Mouse (Mus musculus): ENCODE measurements around the gene Pik3ap1.

Gene Pik3ap1

DNA sequence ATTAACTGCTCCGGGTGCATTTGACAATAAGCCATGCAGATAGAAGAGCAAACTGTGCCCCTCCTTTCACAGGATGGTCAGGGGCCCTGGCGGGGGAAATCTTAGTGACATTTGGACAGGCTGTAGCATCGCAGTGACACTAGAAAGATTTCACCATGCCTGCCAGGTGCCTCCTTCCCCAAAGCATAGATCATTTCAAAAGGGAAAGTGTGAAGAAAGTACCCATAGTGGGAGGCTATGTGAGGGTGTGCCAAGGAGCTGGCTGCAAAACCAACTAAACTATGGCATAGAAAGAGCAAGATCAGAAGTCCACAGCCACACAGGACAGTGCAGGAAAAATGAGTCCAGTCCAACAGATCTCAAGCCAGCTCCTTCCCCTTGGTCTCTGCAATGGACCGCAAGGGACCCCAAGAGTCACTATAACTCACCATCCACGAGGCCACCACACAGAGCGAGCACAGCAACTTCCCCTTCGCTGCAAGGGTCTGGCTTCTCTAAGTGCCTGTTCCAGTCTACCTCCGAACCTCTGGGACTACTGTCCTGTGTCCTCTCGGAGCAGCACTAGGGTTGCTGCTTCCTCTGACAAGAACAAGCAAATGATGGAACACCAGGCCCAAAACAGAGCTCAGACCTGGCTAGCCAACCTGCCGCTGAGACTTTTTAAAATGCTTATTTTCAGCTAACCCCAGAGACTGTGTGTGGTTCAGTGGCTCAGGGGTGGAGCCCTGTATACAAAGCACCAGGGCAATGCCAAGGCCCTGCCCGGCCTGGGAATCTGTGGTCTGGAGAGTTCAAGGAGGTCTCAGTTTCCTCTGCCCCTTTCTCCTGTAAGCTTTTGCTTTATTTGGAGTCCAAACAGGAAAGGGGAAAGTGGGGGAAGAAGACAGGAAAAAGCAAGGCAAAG is 15.1 kb downstream of the Pik3ap1 start:
- no peak for DNase-seq (ENCODE audit: low spot score)

DNA sequence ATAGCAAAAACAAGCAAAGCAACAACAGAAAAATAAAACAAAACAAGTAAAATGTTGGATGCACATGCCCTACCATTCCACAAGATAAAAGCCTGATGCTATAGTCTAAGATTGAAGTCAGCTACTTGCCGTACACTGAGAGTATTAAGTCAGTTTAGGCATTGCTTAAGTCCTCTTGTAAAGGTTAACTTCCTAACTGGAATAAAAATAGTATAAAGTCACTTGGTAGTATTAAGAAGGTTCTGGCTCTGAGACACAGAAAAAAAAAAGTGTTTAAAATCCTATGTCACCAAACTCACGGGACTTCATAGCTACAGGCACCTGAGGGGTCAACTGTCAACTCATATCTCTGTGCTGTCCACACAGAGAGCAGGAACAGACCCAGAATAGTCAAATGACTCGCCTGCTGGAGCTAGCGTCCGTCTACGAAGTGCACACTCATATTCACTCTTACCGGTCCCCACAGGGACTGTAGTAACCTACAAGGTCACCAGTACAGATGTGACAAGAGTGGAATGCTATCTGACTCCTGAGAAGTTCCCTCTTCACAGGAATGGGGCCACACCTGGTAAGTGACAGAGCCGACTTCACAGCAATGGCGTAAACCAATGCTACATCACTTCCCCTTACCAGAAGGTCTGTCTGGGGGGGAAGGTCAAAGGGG is 17.9 kb downstream of the Pik3ap1 start:
- DNase-seq (ENCODE audit: low spot score) = no peak

DNA sequence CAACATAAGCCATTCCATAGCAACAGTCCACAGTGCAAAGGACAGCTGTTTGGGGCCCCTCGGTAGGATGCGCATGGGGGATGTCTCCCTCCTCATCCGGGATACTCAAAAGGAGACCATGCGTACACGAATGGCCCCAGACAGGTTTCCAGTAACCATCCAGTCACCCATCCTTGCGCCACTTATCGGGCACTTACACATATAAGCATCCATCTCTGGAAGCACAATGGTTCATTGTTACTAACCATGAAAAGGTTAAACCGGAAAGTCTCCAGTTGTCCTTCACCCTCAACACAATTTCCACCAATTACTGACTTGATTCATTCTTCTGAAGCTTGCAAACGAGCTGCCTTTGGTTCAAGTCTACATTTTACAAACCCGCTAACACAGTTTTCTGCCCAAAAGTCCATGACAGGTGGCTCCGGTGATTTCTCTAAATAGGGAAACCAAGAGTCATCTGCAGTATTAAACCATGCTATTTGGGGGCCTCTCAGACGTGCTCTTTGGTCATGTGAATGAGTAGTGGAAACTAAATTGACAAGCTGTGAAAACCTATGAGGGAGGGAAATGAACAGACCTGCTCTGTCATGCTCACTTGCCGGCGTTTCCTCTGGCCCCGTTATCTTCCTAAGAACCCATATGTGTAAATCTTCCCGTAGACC is 18.6 kb downstream of the Pik3ap1 start:
- no peak for DNase-seq (ENCODE audit: low spot score)

DNA sequence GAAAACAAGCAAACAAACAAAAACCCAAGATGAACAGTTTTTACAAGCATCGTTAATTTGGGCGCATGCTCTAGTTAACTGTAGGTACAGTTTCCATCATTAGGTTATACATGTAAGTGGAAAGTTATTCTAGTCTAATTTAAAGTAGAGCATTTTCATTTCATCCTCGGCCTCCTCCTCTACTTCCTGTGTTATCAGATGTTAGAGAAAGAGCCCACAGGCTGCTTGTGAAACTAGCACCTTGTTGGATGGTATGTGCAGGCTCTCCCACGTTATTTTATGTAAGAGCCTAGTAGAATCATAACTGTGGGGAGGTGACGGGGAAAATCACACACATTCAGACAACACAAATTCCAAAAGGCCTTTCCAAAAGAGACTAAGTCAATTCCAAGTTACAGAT is 19.3 kb downstream of the Pik3ap1 start:
- DNase-seq (ENCODE audit: low spot score) = no peak

DNA sequence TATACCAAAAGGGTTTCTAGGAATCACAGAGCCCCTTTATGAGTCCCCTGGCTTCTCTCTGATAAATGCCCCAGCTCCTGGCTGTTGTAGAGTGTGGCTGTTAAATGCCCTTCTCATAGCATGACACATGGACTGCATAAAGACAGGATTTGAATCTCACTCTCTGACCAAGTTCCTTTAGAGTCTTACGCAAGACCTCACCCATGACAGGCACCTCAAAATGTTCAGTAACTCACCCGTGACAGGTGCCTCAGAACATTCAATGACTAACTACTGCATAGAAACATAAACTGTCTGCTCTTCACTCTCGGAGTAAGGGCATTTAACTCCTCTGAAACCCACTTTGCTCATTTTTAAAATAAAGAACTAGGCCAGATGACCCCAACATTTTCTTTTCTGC is 20.4 kb downstream of the Pik3ap1 start:
- DNase-seq (ENCODE audit: low spot score) = no peak

DNA sequence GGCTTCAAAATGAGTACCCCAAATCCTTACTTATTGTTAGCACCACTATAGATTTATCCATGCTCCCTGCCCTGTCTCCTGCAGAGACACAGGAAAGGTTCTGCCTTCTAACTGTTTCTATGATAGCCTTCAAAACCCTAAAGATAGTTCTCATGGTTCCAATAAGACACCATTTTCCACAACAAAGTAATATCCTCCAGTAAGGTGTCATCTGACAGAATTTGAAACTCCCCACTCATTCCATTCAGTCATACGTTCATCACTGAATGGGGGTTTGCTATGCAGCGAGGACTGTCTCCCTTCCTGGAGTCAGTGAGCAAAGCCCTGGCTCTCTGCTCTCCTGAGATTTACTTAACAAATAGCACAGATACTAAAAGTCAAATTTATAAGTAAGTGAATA is 21.9 kb downstream of the Pik3ap1 start:
- DNase-seq (ENCODE audit: low spot score) = no peak

DNA sequence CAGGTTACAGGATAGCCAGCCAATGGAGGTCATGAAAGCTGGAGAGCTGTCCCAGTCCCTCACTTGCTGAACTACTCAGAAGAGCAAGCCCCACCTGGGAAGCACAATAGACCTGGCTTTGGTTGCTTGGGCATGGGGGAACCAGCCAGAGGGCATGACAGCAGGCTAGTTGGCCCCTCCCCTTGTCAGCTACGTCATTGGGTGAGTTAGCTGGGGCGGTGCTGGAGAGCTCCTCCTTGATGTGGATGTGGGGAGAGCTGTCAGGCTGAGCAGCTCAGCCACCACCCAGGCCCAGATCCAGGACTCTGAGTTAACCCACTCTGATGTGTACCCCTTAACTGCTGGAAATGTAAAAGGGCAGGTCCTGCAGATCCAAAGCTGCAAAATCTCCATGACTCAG is 24.4 kb downstream of the Pik3ap1 start:
- DNase-seq (ENCODE audit: low spot score) = no peak

DNA sequence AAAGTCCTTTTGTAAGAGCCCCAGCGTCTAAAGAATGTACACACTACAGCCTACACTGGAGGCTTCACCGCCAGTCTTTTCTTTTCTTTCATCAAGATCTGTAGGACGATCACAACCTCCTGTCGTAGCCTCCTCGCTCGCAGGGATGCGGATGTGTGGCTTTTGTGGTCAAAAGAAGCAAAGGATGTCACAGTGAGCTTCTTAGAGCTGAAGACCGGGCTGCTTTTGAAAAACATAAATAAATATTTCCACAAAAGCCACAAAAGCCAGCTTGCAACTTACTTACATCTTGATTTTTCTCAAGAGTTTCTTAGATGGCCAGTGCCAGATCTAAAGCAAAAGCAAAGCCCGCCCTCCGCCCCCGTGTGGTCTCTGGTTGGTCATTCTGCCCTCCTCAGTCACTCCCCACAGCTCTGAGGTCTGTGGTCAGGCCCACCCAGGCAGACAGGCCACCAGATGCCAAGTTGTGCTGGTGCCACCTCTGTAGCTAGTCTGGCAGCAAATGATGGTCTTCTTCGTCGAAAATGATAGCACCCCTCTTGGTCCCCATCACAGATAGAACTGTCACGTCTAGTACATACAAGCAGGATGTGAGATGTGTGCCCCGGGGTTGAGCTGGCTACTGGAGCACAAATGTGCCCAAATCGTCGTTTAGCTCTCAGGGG is 30.5 kb downstream of the Pik3ap1 start:
- no peak for DNase-seq (ENCODE audit: low spot score)

DNA sequence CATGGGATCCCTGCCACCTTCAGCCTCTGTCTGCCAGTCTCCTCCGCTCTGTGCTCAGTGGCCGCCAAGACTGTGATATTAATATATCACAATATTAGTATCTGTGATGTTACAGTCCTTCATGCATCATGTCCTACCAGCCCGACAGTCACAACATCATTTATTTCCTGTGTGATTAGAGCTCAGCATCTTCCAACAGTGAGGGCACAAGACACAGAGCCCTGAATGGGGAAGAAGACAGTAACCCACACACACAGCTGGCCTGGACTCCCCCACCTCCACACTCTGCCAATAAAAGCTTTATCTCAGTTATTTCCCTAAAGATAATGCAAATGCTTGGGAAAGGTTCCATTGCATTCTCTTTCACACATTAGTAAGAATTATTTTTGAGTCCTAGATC is 35.3 kb downstream of the Pik3ap1 start:
- no peak for DNase-seq (ENCODE audit: low spot score)

DNA sequence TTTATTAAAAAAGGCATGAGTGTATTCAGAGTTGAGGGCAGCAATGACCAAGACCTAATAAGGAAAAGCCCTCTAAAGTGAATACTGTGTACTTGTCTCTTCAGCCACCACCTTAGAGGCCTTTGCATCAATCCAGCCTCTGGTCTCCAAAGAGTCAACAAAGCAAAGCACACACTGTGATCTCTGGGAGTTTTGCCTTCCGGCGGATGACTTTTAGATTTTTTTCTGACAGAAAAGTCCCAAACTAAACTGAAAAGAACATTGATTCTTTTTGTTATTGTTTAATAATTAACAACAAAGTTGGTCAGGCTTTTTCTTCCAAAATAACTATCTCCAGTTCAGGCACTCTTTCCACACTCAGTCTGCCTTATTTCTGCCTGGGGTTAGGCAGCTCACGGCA is 36.7 kb downstream of the Pik3ap1 start:
- no peak for DNase-seq (ENCODE audit: low spot score)

DNA sequence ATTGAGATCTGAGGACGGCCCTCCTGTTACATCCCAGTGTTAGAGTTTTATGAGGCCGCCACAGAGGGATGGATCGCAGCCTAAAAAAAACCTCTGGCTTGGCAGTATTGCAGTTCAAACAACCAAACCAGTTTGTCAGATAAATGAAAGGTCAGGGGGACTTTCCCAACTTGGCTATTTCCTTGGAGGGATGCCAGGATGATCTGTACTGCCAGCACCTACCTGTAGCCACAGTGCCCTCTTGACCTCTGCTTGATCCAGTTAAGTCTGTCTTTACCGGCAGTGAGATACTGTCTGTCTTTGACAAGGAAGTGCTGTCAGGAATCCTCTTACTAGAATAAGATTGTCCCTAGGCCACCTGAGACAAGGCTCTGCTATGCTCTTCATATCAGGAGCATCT is 37.6 kb downstream of the Pik3ap1 start:
- no peak for DNase-seq (ENCODE audit: low spot score)

DNA sequence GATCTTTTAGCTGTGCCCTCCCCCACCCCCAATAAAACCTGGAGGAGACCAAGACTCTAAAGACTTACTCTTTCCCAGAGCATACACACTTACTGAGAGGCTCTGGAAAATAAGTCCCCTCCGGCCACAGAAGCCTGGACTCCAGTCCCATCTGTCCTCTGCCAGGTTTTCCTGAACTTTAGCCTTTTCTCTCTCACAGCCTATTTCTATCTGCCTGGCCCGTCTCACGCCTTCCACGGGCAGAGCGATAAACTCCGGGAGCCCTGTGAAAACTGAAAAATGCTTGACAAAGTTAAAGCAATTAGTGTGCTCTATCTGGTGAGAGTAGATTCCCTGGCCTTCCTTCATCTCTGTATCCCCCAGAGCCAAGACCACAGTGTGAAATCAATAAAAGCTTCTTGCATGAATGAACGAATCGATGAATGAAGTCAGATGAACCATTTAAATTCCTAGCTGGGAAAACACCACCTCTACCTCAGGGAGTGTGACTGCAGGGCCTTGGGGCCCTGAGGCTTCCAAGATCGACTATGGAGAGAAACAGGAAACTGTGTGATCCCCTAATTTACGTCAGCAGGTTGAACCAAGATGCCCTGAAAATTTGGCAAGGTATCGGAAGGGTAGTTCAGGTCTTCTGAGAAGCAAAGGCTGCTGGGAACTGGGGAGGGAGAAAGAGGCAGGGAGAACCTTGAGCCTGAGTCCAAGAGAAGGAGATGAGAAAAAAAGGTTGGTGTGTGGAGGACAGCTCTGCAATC is 38.6 kb downstream of the Pik3ap1 start:
- no peak for DNase-seq (ENCODE audit: low spot score)

DNA sequence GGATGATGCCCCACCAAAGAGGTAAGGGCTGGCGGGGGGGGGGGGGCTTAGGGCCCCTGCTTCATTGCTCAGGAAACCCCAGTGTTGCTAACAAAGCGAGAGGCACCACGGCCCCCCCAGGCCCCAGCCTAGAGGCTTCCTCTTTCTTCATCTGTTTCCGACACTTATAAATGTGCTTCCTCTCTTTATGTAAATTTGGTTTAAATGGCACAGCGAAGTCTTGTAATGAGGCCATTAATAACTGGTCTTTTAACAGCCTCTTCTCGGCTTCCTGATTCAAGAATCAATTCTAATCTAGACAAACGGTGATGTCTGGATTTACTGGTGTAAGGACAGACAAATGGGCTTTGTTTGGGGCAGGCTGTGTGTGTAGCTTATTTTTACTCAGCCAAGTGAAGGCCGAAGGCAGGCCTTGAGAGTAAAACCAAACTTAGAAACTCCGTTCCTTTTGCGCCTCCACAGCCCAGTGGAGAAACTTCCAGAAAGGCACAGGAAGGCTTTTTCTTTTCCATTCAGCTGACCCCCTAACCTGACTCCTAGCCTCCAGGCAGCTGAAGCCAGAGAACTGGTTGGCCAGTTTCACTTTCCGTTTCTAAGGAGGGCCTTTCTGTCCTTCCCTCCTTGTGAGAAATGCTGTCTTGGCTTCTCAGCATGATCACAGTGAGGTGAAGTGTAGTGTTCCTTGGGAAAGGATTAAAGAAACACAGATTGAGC is 39.7 kb downstream of the Pik3ap1 start:
- peak; percentile 31 for DNase-seq (ENCODE audit: low spot score)

DNA sequence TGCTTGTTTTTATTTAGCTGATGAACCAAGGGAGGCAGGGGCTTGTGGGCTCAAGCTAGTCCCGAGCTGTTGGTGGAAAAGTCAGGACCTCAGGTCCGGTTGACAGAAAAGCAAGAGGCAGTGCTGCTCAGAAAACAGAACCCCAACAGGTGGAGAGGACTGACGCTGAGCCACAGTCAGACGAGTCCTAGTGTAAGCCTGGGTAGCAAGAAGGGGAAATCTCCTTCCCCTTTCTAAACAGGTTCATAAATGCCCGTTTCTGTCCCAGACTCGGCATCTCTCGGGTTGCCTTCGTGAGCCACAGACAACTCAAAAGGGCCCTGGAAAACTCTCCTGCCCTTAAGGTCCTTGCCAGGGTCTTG is 40.3 kb downstream of the Pik3ap1 start:
- DNase-seq (ENCODE audit: low spot score) = no peak

DNA sequence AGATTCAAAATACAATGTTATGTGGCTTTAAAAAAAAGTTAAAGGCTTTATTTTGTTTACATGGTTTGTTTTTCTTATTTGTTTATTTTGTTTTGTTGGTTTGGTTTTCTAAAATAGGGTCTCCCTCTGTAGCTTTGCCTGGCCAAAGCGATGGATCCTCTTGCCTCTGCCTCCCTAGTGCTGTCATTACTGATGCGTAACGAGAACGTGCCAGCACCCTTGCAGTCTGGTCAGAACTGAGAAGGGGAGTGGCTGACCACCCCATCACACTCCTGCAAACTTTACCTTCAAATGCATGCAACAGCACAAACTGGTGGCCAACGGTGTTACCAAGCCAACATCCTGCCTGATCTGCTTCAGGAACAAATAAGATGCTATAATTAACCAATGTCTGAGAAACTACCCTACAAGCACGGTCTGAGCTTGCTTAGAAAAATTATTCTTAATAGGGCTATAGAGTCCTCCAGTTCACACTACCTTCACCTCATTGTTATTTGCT is 42.3 kb downstream of the Pik3ap1 start:
- DNase-seq (ENCODE audit: low spot score) = no peak

DNA sequence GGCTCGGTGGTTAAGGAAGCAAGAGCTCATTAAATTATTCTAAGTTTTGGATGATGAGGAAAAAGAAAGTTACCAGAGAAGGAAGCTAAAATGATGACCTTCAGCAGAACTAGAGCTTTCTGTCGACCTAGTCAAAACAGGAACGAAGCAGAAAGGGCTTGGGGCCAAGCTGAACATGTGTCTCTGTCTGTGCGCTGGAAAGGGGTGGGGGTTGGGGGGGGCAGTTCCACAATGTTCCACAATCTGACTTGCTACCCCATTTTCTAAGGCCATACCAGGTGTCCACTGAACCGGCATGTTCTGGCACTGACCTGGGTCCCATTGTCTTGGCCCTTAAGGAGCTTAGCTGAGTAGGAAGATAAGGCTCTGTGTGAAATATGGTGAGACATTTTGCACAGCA is 43.2 kb downstream of the Pik3ap1 start:
- no peak for DNase-seq (ENCODE audit: low spot score)

DNA sequence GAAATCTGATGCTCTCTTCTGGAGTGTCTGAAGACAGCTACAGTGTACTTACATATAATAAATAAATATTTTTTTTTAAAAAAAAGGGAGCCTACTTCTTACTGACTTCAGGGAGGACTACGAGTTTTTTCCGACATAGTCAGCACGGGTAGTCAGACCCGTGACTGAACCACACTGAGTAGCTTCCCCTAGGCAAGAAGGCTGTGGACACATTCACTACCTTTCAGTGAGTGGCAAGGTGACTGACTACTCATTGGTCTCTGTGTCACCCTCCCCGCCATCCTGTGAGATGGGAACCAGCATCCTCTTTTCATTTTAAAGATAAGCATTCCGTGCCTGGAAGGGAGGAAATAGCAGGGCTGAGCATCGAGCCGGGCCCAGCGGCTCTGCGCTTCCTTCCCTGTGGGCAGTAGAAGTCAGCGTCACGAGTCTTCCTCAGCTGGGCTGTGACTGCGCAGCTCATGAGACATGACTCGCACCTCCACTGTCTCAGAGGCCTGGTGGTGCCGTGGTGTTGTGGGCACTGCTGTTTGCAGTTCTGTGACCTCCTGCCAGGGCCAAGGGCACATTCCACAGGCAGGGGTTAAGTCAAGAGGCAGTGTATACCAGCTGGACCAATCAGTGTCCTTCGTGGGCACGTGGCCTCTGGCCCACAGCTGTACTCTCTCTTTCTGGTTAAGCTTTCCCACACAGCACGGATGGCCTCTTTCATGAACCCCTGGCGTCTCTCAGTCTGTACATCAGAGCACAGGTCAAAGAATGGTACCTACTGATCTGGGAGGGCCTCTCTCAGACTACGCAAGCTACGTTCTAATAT is 45.7 kb downstream of the Pik3ap1 start:
- DNase-seq (ENCODE audit: low spot score) = peak; percentile 49

DNA sequence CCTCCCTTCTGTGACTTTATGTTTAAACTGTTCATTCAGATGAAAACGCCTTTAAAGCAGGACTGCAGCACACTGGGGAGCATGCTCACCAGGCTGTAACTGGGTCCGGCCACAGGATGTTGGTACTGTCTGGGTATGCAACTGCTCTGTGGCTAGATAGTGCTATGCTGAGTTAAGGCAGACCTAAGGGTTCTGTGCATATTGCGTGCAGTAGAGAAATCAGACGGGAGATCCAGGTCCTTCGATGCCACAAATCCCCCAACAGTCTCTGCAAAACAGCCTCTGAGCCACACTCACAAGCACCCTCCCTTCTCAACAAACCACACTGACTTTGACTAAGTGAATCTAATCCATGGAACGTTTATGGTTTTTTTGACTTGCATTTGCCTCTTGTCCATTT is 46.5 kb downstream of the Pik3ap1 start:
- no peak for DNase-seq (ENCODE audit: low spot score)

DNA sequence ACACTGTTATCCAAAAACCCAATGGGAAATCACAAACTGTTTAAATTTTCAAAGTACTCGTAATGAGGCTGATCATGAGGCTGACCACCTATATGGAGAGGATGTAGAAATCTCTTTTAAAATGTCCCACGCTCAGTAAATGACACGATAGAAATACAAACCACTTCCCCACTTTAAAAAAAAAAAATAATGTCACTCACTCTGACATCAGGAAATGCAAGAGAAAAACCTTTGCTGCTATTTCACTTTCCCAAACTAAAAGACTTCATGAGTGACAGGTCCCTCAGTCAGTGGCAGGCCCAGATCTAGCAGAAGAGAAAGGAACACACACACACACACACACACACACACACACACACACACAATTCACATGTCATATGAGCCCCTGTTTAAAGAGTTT is 49.2 kb downstream of the Pik3ap1 start:
- no peak for DNase-seq (ENCODE audit: low spot score)

DNA sequence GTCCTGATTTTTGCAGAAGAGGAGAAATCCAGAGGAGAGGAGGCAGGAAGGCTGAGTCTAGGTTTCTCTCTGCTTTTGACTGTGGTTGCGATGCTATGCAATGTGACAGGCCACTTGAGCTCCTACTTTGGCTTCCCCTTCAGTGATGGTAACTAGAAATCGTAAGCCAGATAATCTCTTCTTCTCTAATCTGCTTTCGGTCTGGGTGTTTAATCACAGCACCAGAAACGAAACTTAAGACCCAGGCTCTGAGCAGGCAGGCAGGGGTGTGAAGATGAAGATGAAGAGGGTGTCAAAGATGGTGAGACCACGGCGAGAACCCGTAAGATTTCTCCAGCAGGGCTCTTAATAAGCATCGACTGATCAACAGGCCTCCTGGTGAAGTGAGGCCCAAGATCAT is 51.9 kb downstream of the Pik3ap1 start:
- DNase-seq (ENCODE audit: low spot score) = no peak
